Mouse (Mus musculus) limb, embryonic 15.5 days (tissue): Measurements from ENCODE around the gene Rfx2. TPM values are rescaled to one million over a fixed set of nuclear protein-coding genes. Genes with fewer than 3 reads are reported as not detected.

Source experiments
- ATAC-seq: fragments of 200-750 bp; cut with Nextera tagmentation; 2 replicates; pipeline ENCODE4 v1.8.0; 2017; ENCODE audit warnings: low read depth, moderate TSS enrichment; ENCODE audit not compliant: insufficient number of reproducible peaks, low FRiP score, low TSS enrichment
- H3K27ac ChIP-seq: fragments of 300-500 bp; sonication (generic); 2 replicates; pipeline ENCODE4 v1.5.1; 2015; ENCODE audit warnings: moderate library complexity, mild to moderate bottlenecking, inconsistent platforms
- H3K27me3 ChIP-seq: fragments of 300-500 bp; sonication (generic); 2 replicates; pipeline ENCODE4 v1.6.1; 2015; ENCODE audit warnings: inconsistent platforms
- H3K36me3 ChIP-seq: fragments of 300-500 bp; sonication (generic); 2 replicates; pipeline ENCODE4 v1.6.1; 2015; ENCODE audit warnings: inconsistent platforms
- H3K4me1 ChIP-seq: fragments of 300-500 bp; sonication (generic); 2 replicates; pipeline ENCODE4 v1.6.1; 2015; ENCODE audit warnings: inconsistent platforms
- H3K4me2 ChIP-seq: fragments of 300-500 bp; sonication (generic); 2 replicates; pipeline ENCODE4 v1.6.1; 2015; ENCODE audit warnings: mild to moderate bottlenecking, inconsistent platforms
- H3K4me3 ChIP-seq: fragments of 300-500 bp; sonication (generic); 2 replicates; pipeline ENCODE4 v1.5.1; 2015; ENCODE audit warnings: mild to moderate bottlenecking, inconsistent platforms
- H3K9ac ChIP-seq: fragments of 300-500 bp; sonication (generic); 2 replicates; pipeline ENCODE4 v1.6.1; 2015; ENCODE audit warnings: inconsistent platforms
- H3K9me3 ChIP-seq: fragments of 300-500 bp; sonication (generic); 2 replicates; pipeline ENCODE4 v1.6.1; 2016; ENCODE audit warnings: inconsistent platforms
- WGBS: fragments of 180-500 bp; shearing (Covaris S2); methylation state at CpG from one replicate; pipeline ENCODE4 v1.1.7; 2015; 5-methylcytosine and 5-hydroxymethylcytosine counted together
- polyA plus RNA-seq: library from polyadenylated mRNA; unstranded; fragments of >200 nt; fragmentation: Nextera tagmentation; extraction: Ambion mirVana; gene quantifications from 2 replicates; pipeline ENCODE4 v1.2.1, GENCODE M21; 2015

The Rfx2 gene
- polyA plus RNA-seq, 1 experiment from 2014 or later, result 6.0 TPM

DNA sequence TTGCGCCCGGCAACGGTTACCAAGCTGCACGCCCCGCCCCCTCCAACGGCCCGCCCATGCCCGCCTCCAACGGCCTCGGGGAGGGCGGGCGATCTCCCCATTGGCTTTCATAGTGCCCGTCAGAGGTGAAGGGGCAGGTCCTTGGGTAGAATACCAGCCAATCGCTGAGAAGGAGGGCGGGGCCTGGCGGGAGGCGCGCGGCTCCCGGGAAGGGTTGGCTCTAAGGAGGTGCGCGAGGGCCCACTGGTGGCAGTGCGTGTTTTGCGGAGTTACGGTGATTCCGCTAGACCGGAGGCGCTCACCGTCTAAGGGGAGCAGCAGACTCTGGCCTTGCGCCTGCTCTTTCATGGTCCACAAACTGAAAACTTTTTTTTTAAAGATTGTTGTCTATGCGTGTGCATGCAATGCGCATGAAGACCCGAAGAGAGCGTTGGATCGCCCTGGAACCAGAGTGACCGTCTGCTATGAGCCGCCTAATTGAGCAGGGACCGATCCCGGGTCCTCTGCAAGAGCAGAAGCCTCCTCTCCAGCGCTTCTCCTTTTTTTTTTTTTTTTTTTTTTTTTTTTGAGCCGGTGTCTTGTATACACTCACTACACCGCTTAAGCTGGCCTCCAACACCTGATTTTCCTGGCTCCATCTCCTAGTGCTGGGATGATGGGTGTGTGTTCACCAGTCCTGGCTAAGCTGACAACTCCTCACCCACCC, 451 bp upstream of the Rfx2 start:
- Histone ChIP-seq H3K4me2 (peak overlapping the region; percentile 88), H3K4me3 (peak overlapping the region; percentile 67), H3K9ac (no peak overlapping the region; the same call in 1 of the 2 replicates), H3K36me3 (no peaks in the 10 kb centered on the region), H3K9me3 (no peaks in the 10 kb centered on the region), H3K27ac (no peak overlapping the region), H3K4me1 (peaks cover 14% of the 10 kb centered on the region), H3K27me3 (peaks cover 22% of the 10 kb centered on the region)
- peak; percentile 99 for ATAC-seq
- WGBS, result 2% methylated on average over 42 of the region's 42 CpGs

DNA sequence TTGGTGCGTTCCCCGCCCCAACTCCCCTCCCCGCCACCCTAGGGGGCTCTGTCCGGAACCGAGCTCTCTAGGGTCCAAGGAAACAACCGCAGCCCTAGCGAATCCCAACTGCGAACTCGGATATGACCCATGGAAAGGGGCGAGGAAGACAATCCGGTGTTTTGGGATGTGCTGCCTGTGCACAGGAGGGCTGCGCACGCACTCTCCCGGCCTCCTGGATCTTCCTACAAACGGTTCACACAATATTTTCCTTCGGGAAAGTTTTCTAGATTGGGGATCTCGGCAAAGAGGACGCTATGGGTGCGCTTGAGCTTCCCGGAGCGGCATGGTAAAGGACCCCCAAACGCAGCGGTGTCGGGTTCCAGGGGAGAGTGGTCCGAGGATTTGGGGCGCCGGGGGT, 1.0 kb downstream of the Rfx2 start:
- Histone ChIP-seq H3K36me3 (no peaks in the 10 kb centered on the region), H3K27me3 (peaks cover 22% of the 10 kb centered on the region), H3K9me3 (no peaks in the 10 kb centered on the region), H3K4me1 (peaks cover 14% of the 10 kb centered on the region), H3K4me2 (peak overlapping the region; percentile 88), H3K27ac (no peak overlapping the region), H3K4me3 (peak overlapping the region; percentile 67), H3K9ac (peak overlapping the region; percentile 37)
- ATAC-seq, result no peak
- under 1% methylated on average over 27 of the region's 27 CpGs for WGBS

DNA sequence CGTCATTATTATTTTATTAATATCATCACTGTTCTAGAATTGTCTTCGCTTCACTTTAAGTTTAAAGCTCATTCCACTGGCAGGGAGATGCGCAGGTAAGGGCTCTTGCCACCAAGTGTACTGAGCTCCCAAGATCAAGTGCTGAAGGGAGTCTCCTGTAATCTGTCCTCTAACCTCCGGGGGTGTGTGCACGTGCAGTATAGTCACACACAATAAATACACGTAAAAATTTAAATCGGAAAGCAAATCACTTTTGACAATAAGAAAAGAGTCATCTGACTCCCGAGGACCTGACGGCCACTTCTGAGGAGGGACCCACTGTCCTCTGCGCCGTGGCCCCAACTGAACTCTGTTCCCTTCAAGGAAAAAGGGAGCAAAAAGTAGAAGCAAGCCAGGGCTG, 1.6 kb downstream of the Rfx2 start:
- no peak overlapping the region for H3K27ac ChIP-seq
- ATAC-seq, result no peak
- H3K9me3 ChIP-seq, result no peaks in the 10 kb centered on the region
- peaks cover 22% of the 10 kb centered on the region for H3K27me3 ChIP-seq
- 34% methylated on average over 11 of the region's 11 CpGs for WGBS
- H3K4me2 ChIP-seq, result peak overlapping the region; percentile 88
- peak overlapping the region; percentile 37; the same call in 1 of the 2 replicates for H3K9ac ChIP-seq
- peak overlapping the region; percentile 67 for H3K4me3 ChIP-seq
- H3K4me1 ChIP-seq, result peaks cover 14% of the 10 kb centered on the region
- no peaks in the 10 kb centered on the region for H3K36me3 ChIP-seq

DNA sequence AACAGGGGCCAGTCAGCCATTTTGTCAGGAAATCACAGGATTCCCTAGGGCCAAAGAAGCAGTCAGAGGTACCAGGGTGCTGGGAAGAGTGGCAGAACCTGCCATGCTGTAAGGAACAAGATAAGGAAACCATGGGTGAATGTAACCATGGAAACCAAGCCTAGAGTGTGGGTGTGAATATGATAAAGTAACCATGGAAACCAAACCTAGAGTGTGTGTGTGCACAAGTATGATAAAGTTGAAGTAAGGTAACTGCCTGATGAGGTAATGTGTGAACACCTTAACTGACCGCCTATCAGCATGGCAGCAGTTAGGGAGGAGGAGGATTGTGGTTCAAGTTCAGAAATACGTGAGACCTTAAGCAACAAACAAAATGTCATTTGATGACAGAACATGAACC, 4.1 kb downstream of the Rfx2 start:
- Histone ChIP-seq H3K9me3 (no peaks in the 10 kb centered on the region), H3K9ac (no peak overlapping the region), H3K36me3 (no peaks in the 10 kb centered on the region), H3K27me3 (peaks cover 18% of the 10 kb centered on the region), H3K27ac (no peak overlapping the region), H3K4me2 (no peak overlapping the region), H3K4me1 (peaks cover 14% of the 10 kb centered on the region), H3K4me3 (no peak overlapping the region)
- ATAC-seq, result no peak
- WGBS, result 88% methylated on average over 2 of the region's 2 CpGs

DNA sequence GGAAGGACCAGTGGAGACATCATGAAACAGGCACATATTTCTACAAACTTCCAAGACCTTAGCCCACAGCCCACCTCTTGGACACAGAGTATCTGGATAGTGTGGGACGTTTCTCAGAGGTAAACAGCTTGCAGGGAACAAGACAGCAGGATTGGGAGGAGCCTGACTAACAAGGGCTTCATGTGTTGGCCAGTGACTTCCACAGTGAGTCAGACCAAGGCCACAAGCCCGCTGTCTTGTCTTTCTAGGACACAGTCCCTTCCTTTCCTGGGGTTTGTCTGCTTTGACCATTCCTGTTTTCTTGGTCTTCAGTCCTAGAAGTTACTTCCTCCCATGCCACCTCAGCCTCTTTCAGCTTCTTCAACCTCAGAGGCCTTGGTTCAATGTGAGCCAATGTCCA, 7.5 kb downstream of the Rfx2 start:
- Histone ChIP-seq H3K4me1 (no peaks in the 10 kb centered on the region; the same call in 1 of the 2 replicates), H3K27me3 (0 out of 2 replicates have a peak, but pooled peaks cover 4% of the 10 kb centered on the region), H3K27ac (no peak overlapping the region), H3K4me3 (no peak overlapping the region), H3K9ac (no peak overlapping the region), H3K4me2 (no peak overlapping the region), H3K36me3 (no peaks in the 10 kb centered on the region), H3K9me3 (no peaks in the 10 kb centered on the region)
- ATAC-seq, result no peak
- WGBS, result 60% methylated on average over 2 of the region's 2 CpGs

DNA sequence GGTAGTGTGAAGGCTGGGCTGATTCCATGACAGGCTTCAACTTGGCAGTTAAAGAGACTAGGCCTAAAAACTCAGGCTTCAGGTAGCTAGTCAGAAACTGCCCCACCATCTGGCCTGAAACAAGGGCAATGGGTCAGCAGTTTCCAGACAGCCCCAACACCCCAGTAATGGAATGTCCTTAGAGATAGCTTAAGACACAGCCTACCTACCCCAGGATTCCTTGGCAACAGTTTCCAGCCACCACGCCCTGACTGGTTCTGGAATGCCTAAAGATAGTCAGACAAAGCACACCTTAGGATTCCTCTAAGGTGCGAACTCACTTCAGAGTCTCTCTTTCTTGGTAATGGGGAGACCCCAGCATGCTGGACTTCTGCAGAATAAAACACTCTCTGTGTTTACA, 8.4 kb downstream of the Rfx2 start:
- no peaks in the 10 kb centered on the region for H3K27me3 ChIP-seq
- 65% methylated on average over 2 of the region's 2 CpGs for WGBS
- H3K9ac ChIP-seq, result no peak overlapping the region
- no peak overlapping the region for H3K4me3 ChIP-seq
- H3K9me3 ChIP-seq, result no peaks in the 10 kb centered on the region
- ATAC-seq, result no peak
- H3K4me2 ChIP-seq, result no peak overlapping the region
- no peaks in the 10 kb centered on the region; the same call in 1 of the 2 replicates for H3K4me1 ChIP-seq
- H3K36me3 ChIP-seq, result no peaks in the 10 kb centered on the region
- no peak overlapping the region for H3K27ac ChIP-seq

DNA sequence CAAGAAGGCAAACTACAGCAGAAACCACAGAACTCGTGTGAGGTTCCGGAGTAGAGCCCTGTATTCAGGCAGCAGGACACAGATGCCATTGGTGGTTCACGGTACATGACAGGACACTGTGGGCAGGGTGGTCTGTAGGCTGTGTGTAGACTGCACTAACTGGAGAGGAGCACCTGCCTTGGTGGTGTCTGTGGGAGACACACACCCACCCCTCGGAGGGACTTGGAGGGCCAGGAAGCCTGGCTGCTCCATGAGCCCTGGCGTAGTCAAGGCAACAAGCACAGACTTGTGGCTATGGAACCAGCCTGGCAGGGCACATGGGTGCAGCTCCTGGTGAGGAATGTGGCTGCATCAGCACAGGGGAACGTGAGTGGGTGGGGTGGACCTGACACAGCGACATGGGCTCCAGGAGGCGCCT, 11.1 kb downstream of the Rfx2 start:
- H3K27ac ChIP-seq, result peak overlapping the region; percentile 6
- H3K36me3 ChIP-seq, result no peaks in the 10 kb centered on the region
- H3K4me2 ChIP-seq, result no peak overlapping the region
- H3K9ac ChIP-seq, result no peak overlapping the region
- no peaks in the 10 kb centered on the region for H3K27me3 ChIP-seq
- H3K4me1 ChIP-seq, result peaks cover 6% of the 10 kb centered on the region
- ATAC-seq, result peak; percentile 50; the same call in 1 of the 2 replicates
- 66% methylated on average over 8 of the region's 8 CpGs for WGBS
- H3K9me3 ChIP-seq, result no peaks in the 10 kb centered on the region
- H3K4me3 ChIP-seq, result no peak overlapping the region

DNA sequence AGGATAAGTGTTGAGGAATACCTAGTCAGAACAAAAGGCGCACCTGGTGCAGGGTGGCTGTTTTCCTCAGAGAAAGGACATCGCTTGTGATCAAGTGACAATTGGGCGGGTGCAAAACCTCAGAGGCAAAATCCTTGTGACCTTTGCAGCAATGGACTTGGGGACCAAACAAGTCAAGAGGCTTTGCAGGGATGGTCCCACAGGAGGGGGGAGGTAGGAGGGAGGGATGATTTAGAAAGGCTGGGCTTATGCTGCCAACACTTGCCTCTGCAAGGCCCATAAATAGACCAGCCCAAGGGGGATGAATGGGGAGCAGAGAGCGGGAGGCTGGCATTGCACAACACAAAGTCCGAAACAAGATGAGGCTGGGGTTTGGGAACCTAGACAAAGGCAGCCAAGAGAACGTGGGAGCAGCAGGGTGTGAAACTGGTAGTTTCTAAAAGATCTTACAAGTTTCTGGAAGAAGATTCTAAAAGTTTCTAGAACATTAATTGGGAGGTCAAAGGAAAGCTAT, 11.7 kb downstream of the Rfx2 start:
- no peaks in the 10 kb centered on the region for H3K9me3 ChIP-seq
- no peaks in the 10 kb centered on the region for H3K27me3 ChIP-seq
- peak overlapping the region; percentile 6; the same call in 1 of the 2 replicates for H3K27ac ChIP-seq
- 61% methylated on average over 6 of the region's 6 CpGs for WGBS
- no peaks in the 10 kb centered on the region for H3K36me3 ChIP-seq
- H3K4me2 ChIP-seq, result no peak overlapping the region
- ATAC-seq, result no peak
- no peak overlapping the region for H3K9ac ChIP-seq
- H3K4me1 ChIP-seq, result peaks cover 11% of the 10 kb centered on the region
- H3K4me3 ChIP-seq, result no peak overlapping the region

DNA sequence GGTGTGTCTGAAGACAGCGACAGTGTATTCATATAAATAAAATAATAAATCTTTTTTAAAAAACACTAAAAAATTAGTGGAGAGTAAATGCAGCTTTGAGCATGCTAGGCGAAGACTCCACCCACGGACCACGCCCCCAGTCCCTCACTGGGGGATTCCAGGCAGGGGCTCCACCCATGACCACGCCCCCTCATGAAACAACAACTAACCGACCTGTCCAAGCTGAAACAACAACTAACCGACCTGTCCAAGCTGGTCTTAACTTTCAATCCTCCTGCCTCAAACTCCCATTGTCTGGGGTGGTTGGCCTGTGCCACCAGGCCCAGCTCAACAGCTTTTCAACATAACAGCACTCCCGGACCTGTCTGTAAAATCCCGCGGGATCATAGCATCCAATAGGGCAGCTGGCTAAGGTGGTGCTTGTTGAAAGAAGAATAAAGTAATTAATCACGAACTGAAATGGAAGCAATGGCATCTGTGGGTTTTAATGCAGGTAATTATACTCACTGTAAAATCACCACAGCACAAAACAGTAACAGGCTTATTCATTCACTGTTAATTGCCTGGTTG, 12.7 kb downstream of the Rfx2 start:
- Histone ChIP-seq H3K4me2 (no peak overlapping the region), H3K36me3 (no peaks in the 10 kb centered on the region), H3K27me3 (no peaks in the 10 kb centered on the region), H3K9ac (no peak overlapping the region), H3K27ac (no peak overlapping the region), H3K4me1 (peaks cover 15% of the 10 kb centered on the region), H3K9me3 (no peaks in the 10 kb centered on the region), H3K4me3 (no peak overlapping the region)
- no peak for ATAC-seq
- 29% methylated on average over 11 of the region's 11 CpGs for WGBS

DNA sequence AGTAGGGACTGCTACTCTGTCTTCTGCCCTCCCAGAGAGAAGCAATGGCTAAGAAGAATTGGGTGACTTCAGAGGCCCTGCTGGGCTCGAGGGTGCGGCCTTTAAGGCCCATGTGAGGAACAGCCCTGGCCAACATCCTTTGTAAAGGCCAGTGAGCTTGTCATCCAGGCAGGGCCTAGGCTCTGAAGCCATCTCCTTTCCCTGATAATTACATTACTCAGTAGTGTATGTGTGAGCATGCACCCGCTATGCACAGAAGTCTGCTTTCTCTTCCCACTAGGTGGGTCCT, 15.8 kb downstream of the Rfx2 start:
- H3K9ac ChIP-seq, result no peak overlapping the region
- no peaks in the 10 kb centered on the region for H3K27me3 ChIP-seq
- H3K36me3 ChIP-seq, result no peaks in the 10 kb centered on the region
- H3K4me2 ChIP-seq, result no peak overlapping the region
- peaks cover 25% of the 10 kb centered on the region for H3K4me1 ChIP-seq
- 0 out of 2 replicates have a peak overlapping the region, but pooled peaks have one; percentile 22 for H3K27ac ChIP-seq
- H3K9me3 ChIP-seq, result no peaks in the 10 kb centered on the region
- no peak for ATAC-seq
- H3K4me3 ChIP-seq, result no peak overlapping the region
- WGBS, result 84% methylated on average over 3 of the region's 3 CpGs

DNA sequence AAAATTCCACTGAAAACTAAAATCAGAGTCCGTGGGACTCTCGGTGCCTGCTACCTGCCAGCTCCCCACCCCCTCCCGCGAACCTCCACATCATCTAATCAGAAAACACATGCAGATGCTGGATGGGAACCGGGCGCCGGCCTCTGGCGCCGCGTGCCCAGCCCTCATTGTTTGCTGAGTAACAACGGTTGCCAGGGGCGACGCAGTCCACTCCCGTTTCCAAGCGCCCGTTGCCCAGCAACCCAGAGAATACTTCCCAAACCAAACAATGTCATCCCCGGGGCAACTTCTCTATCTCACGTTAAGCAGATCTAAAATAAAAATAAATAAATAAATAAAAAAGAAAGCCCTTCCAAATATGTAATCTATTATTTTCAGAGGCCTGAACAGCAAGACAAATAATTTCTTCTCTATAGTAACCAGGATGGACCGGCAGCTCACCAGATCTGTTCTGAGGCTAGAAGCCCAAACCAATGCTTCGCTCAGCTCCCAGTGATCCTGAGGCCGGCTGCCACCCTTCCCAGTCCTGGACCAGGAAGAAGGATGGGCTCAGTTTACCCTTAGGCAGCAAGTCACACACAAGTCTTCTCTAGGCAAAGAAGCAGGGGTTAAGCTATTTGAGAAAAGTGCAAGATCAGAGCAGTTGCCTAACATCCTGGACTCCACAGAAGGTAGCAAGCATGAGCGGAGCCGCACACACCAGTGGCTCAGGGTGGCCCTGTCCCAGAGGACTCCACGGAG, 16.3 kb downstream of the Rfx2 start:
- peak; percentile 28; the same call in 1 of the 2 replicates for ATAC-seq
- Histone ChIP-seq H3K4me3 (no peak overlapping the region), H3K27me3 (no peaks in the 10 kb centered on the region), H3K27ac (0 out of 2 replicates have a peak overlapping the region, but pooled peaks have one; percentile 22), H3K36me3 (no peaks in the 10 kb centered on the region), H3K4me2 (0 out of 2 replicates have a peak overlapping the region, but pooled peaks have one; percentile 3), H3K9ac (no peak overlapping the region), H3K4me1 (peaks cover 27% of the 10 kb centered on the region), H3K9me3 (no peaks in the 10 kb centered on the region)
- 17% methylated on average over 24 of the region's 24 CpGs for WGBS

DNA sequence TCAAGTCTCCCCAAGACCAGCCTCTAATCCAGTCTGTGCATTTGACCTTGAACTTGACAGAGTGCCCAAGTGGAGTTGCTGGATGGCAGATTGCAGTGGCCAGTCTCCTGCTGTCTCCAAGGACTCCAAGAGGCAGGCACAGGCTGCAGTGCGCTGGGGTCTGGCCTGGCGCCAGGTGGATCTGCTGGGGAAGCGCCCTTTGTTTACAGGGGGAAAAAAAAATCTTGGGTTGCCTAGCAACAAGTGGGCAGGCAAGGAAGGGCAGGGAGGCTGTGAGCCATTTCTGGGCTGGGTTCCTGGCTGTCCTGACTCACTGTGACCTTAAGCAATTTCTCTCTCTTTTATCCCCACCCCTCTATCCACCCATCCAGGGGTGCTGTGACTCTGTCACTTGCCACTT, 20.6 kb downstream of the Rfx2 start:
- Histone ChIP-seq H3K4me2 (no peak overlapping the region), H3K4me1 (peaks cover 27% of the 10 kb centered on the region), H3K9me3 (no peaks in the 10 kb centered on the region), H3K36me3 (no peaks in the 10 kb centered on the region), H3K9ac (no peak overlapping the region), H3K27ac (no peak overlapping the region), H3K4me3 (no peak overlapping the region), H3K27me3 (no peaks in the 10 kb centered on the region)
- 2% methylated on average over 3 of the region's 3 CpGs for WGBS
- no peak for ATAC-seq
